Comparison of ENCODE assay signal across 8 mouse cellular contexts in the genomic region with DNA sequence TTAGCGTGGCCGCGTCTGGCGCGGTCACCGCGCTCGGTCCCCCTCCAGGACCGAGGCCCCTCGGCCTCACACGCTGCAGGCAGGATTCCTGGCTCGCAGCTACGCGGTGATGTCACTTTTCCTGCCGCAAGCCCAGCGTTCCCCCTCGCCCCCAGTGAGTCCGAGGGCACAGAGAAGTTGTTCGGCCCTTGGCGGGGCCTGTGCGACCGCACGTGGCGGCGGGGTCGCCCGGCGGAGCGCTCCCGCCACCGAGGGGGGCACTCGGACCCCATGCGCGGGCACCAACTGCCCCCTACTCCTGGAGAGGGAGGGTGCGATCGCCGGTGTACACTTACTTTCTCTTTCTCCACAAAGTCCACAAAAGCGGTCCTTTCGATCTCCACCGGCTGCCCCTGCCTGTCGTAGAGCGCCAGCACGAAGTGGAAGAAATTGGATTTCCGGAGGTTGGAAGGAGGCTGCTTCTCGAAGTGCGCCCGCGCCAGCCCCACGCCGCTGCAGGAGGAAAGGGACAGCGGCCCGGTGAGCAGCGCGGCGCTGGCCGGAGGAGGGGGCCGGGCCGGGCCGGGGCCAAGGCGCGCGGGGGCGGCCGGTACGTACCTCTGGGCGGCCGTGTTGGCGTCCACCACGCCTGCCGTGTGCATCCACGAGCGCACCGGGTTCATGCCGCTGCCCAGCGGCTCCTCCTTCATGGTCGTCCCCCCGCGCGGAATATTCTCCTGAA. TPM values are rescaled to one million over a fixed set of nuclear protein-coding genes. Genes with fewer than 3 reads are reported as not detected.
A peak's percentile ranks its signal among the peaks of the same experiment; 100 is the strongest.
DNase-seq lines count a peak whose midpoint lies in the region; ATAC-seq and TF ChIP-seq lines count a peak whose summit lies in the region.

No protein-coding gene starts in this region.

- DNase-seq in lung, postnatal 10 days: no peak
- peak; percentile 58 for DNase-seq in embryo, embryonic 10.5 days (ENCODE audit: low spot score)
- DNase-seq in heart, postnatal 0 days (ENCODE audit: low spot score): no peak
- DNase-seq in liver, embryonic 14.5 days (ENCODE audit: low read depth in 3 of 3, low spot score in 3 of 3): no peak
- DNase-seq in stomach, postnatal 0 days (ENCODE audit: low spot score): peak; percentile 30
- no peak for DNase-seq in frontal cortex, adult 2 months (ENCODE audit: extremely low spot score in 1 of 2, low spot score in 1 of 2)
- DNase-seq in ovary, adult 18-20 months (ENCODE audit: low spot score): no peak

- peak; percentile 6 for ATAC-seq in lung, embryonic 16.5 days (ENCODE audit: low read depth)
- no peak for ATAC-seq in heart, postnatal 0 days (ENCODE audit: insufficient read depth, low read depth)
- ATAC-seq in liver, embryonic 14.5 days (ENCODE audit: insufficient read depth): no peak
- no peak for ATAC-seq in stomach, postnatal 0 days (ENCODE audit: low FRiP score, low TSS enrichment)

- H3K27ac ChIP-seq in lung, embryonic 16.5 days (ENCODE audit: low read length): no peak overlapping the region
- peak overlapping the region; percentile 74 for H3K27ac ChIP-seq in heart, postnatal 0 days (ENCODE audit: low read depth)
- H3K27ac ChIP-seq in liver, embryonic 14.5 days: no peak overlapping the region
- H3K27ac ChIP-seq in stomach, postnatal 0 days (replicated peaks): peak overlapping the region; percentile 45; the same call in 1 of the 2 replicates

- H3K4me2 ChIP-seq in lung, embryonic 16.5 days (ENCODE audit: low read depth, low read length): peak overlapping the region; percentile 99
- peak overlapping the region; percentile 73 for H3K4me2 ChIP-seq in heart, postnatal 0 days (ENCODE audit: low read depth, low read length)
- peak overlapping the region; percentile 60 for H3K4me2 ChIP-seq in liver, embryonic 14.5 days (ENCODE audit: low read depth)
- H3K4me2 ChIP-seq in stomach, postnatal 0 days (replicated peaks; ENCODE audit: low read depth): peak overlapping the region; percentile 84

- H3K4me1 ChIP-seq in lung, embryonic 16.5 days (replicated peaks; ENCODE audit: control insufficient read depth, insufficient read depth, low read length): peaks cover 23% of the 10 kb centered on the region
- H3K4me1 ChIP-seq in heart, postnatal 0 days (ENCODE audit: control insufficient read depth, insufficient read depth): peaks cover 7% of the 10 kb centered on the region; the same call in 1 of the 2 replicates
- H3K4me1 ChIP-seq in liver, embryonic 14.5 days (replicated peaks; ENCODE audit: control insufficient read depth in 2 of 2, insufficient read depth in 2 of 2, low read length in 1 of 2): no peaks in the 10 kb centered on the region
- no peaks in the 10 kb centered on the region; the same call in 1 of the 2 replicates for H3K4me1 ChIP-seq in stomach, postnatal 0 days (replicated peaks; ENCODE audit: control insufficient read depth, insufficient read depth)

- H3K27me3 ChIP-seq in lung, embryonic 16.5 days (ENCODE audit: control insufficient read depth, insufficient read depth, low read depth, low read length): peaks cover 89% of the 10 kb centered on the region
- H3K27me3 ChIP-seq in heart, postnatal 0 days (ENCODE audit: control insufficient read depth, insufficient read depth, low read length): peaks cover 96% of the 10 kb centered on the region
- peaks cover 100% of the 10 kb centered on the region for H3K27me3 ChIP-seq in liver, embryonic 14.5 days (ENCODE audit: control insufficient read depth, insufficient read depth, low read length)
- peaks cover 36% of the 10 kb centered on the region for H3K27me3 ChIP-seq in stomach, postnatal 0 days (ENCODE audit: control insufficient read depth, insufficient read depth, low read length)

- peak overlapping the region; percentile 56 for H3K9ac ChIP-seq in lung, embryonic 16.5 days (ENCODE audit: low read length)
- H3K9ac ChIP-seq in heart, postnatal 0 days (replicated peaks; ENCODE audit: low read depth, low read length): peak overlapping the region; percentile 79
- no peak overlapping the region for H3K9ac ChIP-seq in liver, embryonic 14.5 days (replicated peaks)
- H3K9ac ChIP-seq in stomach, postnatal 0 days (ENCODE audit: low read length): peak overlapping the region; percentile 61

- peak overlapping the region; percentile 61 for H3K4me3 ChIP-seq in lung, embryonic 16.5 days (ENCODE audit: low read length)
- peak overlapping the region; percentile 70 for H3K4me3 ChIP-seq in heart, postnatal 0 days (ENCODE audit: low read depth, low read length)
- H3K4me3 ChIP-seq in liver, embryonic 14.5 days (ENCODE audit: insufficient read depth in 1 of 2, low read depth in 2 of 2, low read length in 2 of 2): peak overlapping the region; percentile 28 to 42
- H3K4me3 ChIP-seq in stomach, postnatal 0 days (ENCODE audit: low read depth, low read length): peak overlapping the region; percentile 59

- under 1% methylated on average over 53 of the region's 79 CpGs for WGBS in lung, embryonic 16.5 days
- under 1% methylated on average over 58 of the region's 79 CpGs for WGBS in heart, postnatal 0 days
- 1% methylated on average over 63 of the region's 79 CpGs for WGBS in liver, embryonic 14.5 days (ENCODE audit: insufficient replicate concordance)
- WGBS in stomach, postnatal 0 days: under 1% methylated on average over 65 of the region's 79 CpGs

- no peaks in the 10 kb centered on the region for H3K36me3 ChIP-seq in lung, embryonic 16.5 days (ENCODE audit: control insufficient read depth, insufficient read depth, low read length)
- no peaks in the 10 kb centered on the region for H3K36me3 ChIP-seq in heart, postnatal 0 days (replicated peaks; ENCODE audit: control insufficient read depth, insufficient read depth, low read length)
- no peaks in the 10 kb centered on the region for H3K36me3 ChIP-seq in liver, embryonic 14.5 days (replicated peaks; ENCODE audit: control insufficient read depth, insufficient read depth, low read depth)
- H3K36me3 ChIP-seq in stomach, postnatal 0 days (ENCODE audit: control insufficient read depth, insufficient read depth, low read length): no peaks in the 10 kb centered on the region

- no peaks in the 10 kb centered on the region for H3K9me3 ChIP-seq in lung, embryonic 16.5 days (ENCODE audit: control insufficient read depth, low read length)
- no peaks in the 10 kb centered on the region for H3K9me3 ChIP-seq in heart, postnatal 0 days (replicated peaks; ENCODE audit: control insufficient read depth, low read length)
- H3K9me3 ChIP-seq in liver, embryonic 14.5 days (ENCODE audit: control insufficient read depth, low read length): no peaks in the 10 kb centered on the region
- no peaks in the 10 kb centered on the region for H3K9me3 ChIP-seq in stomach, postnatal 0 days (ENCODE audit: control insufficient read depth, low read length)

- TF ChIP-seq CTCF in heart, postnatal 0 days (IDR thresholded peaks at IDR 0.05; ENCODE audit: low read depth): no peak
- no peak for TF ChIP-seq CTCF in liver, embryonic 14.5 days (IDR thresholded peaks at IDR 0.05; ENCODE audit: low read depth)
- no peak for TF ChIP-seq CTCF in stomach, postnatal 0 days (IDR thresholded peaks at IDR 0.05; ENCODE audit: low read depth)

- TF ChIP-seq EP300 in heart, postnatal 0 days (IDR thresholded peaks at IDR 0.05; ENCODE audit: low read depth): no peak
- no peak for TF ChIP-seq EP300 in liver, embryonic 14.5 days (IDR thresholded peaks at IDR 0.05; ENCODE audit: low read depth)
- no peak for TF ChIP-seq EP300 in stomach, postnatal 0 days (optimal IDR thresholded peaks at IDR 0.05)

RNA-seq across cellular contexts. Expression of a gene that starts 0.9 kb away (rescaled TPM):
- 0.18 and 0.23 TPM in 2 replicates for polyA plus RNA-seq in lung, embryonic 16.5 days (2015; fragmentation: Nextera tagmentation; extraction: Ambion mirVana)
- 3.7 and 8.2 TPM in 2 replicates for total RNA-seq in heart, postnatal 0 days (2014; rRNA removed; ENCODE audit: low replicate concordance)
- polyA plus RNA-seq in heart, postnatal 0 days (2015; fragmentation: Nextera tagmentation; extraction: Ambion mirVana): 0.97 and 1.1 TPM in 2 replicates
- polyA plus RNA-seq in liver, embryonic 14.5 days (2012; rRNA removed): 0.07 and 0.11 TPM in 2 replicates
- not detected in 2 replicates for polyA plus RNA-seq in liver, embryonic 14.5 days (2014; fragmentation: Nextera tagmentation; extraction: Ambion mirVana)
- 0.58 and 0.65 TPM in 2 replicates for polyA plus RNA-seq in stomach, postnatal 0 days (2015; fragmentation: Nextera tagmentation; extraction: Ambion mirVana)
- 1.1 TPM in 2 replicates for polyA plus RNA-seq in frontal cortex, adult 2 months (2012; rRNA removed)

Comparison
In these comparisons a context has a peak if more than half of its experiments do, and no peak if none do; other contexts are left out.
1. H3K27ac ChIP-seq: peak in heart, postnatal 0 days (single experiment) and stomach, postnatal 0 days (single experiment); none in lung, embryonic 16.5 days (single experiment) and liver, embryonic 14.5 days (single experiment).
2. DNase-seq: peak in embryo, embryonic 10.5 days (single experiment) and stomach, postnatal 0 days (single experiment); none in lung, postnatal 10 days (single experiment), heart, postnatal 0 days (single experiment), liver, embryonic 14.5 days (0 of 3), frontal cortex, adult 2 months (0 of 2) and ovary, adult 18-20 months (single experiment).
3. Peak in every context shown above with its lines, with median percentiles within 50 percentile points of each other: H3K4me2 ChIP-seq and H3K4me3 ChIP-seq.